Mouse (Mus musculus): ENCODE results near the gene Kcnk4. TPM values are rescaled to one million over a fixed set of nuclear protein-coding genes. Genes with fewer than 3 reads are reported as not detected.

Kcnk4 gene
- total RNA-seq, 2 experiments from 2014 or later, result 0.16 to 0.20 TPM

DNA sequence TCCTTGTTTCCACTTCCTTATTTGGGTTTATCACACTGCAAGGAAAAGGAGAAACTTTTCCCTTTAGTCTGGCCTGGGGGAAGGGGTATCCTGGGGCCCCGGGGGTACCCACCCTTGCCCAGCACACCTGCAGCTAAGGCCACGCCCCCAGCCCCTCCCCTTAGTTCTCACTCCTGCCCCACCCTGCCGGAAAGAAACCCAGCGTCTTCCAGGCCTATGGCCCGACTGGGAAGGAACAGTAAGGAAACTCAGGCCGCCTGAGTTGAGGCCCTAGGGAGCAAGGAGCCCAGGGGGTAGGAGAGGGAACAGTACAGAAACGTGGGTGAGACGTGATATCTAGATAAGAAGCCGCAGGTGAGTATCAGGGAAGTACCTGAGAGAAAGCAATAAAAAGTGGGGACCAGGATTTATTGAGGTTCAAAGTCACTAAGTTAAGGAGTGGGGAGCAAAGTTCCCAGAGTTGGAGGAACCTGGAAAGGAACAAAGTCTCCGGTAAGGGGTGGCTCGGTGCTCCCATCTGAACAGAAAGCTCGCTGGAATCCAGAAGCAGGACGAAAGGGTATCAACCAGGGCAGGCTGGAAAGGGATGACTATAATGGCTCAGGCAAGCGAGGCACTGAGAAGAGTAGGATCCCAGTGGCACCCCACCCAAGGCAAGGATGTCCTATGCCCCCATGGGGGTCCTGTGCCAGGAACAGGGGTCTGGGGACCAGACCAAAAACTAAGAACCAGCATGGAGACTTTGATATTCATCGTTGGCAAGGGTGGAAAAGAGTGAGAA lies 34.4 kb upstream of the Kcnk4 start:
- peak in 1 of 2 experiments; percentile 64 for DNase-seq

GRCm38 (mm10) chr19:6956461-6956860 lies 22.1 kb upstream of the Kcnk4 start:
- peak in 1 of 2 experiments; percentile 55 for DNase-seq

GRCm38 (mm10) chr19:6955424-6955823 lies 21.1 kb upstream of the Kcnk4 start:
- DNase-seq, result no peak

- DNase-seq, result peak; percentile 55 to 77
Measured at GRCm38 (mm10) chr19:6954046-6954445, 19.7 kb upstream of the Kcnk4 start.

GRCm38 (mm10) chr19:6952712-6953037 lies 18.4 kb upstream of the Kcnk4 start:
- DNase-seq, result peak; percentile 83 to 90

GRCm38 (mm10) chr19:6951994-6952711 lies 17.8 kb upstream of the Kcnk4 start:
- DNase-seq, result peak; percentile 91 to 94

GRCm38 (mm10) chr19:6951381-6951968 lies 17.2 kb upstream of the Kcnk4 start:
- DNase-seq, result peak; percentile 97

DNA sequence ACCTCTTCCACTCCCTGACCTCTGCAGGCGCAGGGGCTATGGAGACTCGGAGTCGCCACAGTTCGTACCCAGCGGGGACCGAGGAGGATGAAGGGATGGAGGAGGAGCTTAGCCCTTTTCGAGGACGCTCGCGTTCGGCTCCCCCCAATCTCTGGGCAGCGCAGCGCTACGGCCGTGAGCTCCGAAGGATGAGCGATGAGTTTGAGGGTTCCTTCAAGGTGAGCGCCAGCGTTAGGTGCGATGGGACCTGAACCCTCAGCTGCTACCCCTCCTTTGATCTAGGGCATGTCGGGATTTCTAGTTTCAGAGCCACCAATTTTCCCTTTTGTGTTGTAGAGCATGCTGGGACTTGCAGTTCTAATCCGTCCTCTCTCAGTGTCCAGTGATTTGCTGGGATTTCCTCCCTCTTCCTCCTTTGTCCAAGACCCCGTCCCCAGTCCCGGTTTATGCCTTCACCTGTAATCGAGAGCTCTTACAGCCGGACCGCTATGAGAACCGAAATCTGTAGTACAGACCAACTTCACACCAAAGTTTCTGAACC lies 16.4 kb upstream of the Kcnk4 start:
- peak; percentile 63 to 74 for DNase-seq

DNA sequence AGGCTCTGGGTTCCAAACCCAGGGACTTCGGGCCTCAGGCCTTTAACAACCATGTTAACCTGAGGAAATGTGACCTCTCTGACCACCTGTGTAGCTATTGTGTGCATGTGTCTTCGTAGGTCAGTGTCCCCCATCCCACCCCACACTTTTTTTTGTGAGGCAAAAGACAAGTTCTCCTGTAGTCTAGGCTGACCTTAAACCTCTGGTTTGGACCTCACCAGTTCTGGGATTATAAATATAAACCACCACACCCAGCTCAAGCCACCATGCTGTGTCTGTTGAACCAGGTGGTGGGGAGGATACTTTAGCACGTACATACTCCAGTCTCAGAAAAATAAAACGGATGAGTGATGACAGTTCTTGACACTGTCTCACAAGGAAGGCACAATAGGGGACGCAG lies 15.6 kb upstream of the Kcnk4 start:
- DNase-seq, result no peak

- DNase-seq, result no peak
Measured at GRCm38 (mm10) chr19:6949532-6949931, 15.2 kb upstream of the Kcnk4 start.

- DNase-seq, result no peak
Measured at GRCm38 (mm10) chr19:6948186-6948585, 13.9 kb upstream of the Kcnk4 start.

DNA sequence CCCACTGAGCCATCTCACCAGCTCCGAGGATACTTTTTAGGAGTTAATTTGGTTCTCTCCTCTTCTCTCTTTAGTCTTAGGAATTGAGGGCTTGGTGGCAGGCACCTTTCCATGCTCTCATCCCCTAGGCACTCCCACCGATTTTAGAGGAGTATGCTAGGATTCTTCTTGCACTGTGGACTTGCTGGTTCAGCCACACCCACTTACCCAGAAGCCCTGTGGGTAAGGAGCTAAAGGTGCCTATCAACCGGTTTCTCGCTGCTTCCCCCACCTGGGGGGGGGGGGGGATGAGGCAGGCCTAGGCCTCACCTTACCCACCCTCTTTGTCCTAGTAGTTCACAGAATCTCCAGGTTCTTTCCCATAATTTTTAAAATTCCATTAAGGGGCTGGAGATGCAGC lies 13.4 kb upstream of the Kcnk4 start:
- DNase-seq, result no peak

GRCm38 (mm10) chr19:6943709-6944108 lies 9.4 kb upstream of the Kcnk4 start:
- no peak for DNase-seq

GRCm38 (mm10) chr19:6942764-6943163 lies 8.4 kb upstream of the Kcnk4 start:
- no peak for DNase-seq

DNA sequence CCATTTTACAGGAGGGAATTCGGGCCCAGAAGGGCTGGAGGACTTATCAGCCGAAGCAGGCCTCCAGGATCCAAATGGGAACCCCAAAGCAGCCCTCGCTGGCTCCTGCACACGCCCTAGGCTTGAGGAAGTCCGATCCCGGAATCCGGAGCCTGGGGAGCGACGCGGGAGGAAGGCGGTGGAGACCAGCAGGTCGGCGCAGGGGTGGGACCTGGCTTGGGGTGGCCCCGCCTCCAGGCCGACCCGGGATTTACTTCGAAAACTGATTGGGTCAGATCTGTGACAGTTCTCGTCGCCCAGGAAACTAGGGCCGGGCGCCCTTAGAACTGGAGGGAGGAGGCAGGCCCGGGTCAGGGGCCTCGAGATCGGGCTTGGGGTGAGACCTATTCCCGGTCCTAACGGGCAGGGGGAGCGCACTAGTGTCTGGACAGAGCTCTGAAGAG lies 8.0 kb upstream of the Kcnk4 start, which contains the start of gene Gpr137:
Gene Gpr137 (minus strand): TSS at position 232 of the 443 bp plus-strand sequence.
- peak; percentile 98 for DNase-seq

DNA sequence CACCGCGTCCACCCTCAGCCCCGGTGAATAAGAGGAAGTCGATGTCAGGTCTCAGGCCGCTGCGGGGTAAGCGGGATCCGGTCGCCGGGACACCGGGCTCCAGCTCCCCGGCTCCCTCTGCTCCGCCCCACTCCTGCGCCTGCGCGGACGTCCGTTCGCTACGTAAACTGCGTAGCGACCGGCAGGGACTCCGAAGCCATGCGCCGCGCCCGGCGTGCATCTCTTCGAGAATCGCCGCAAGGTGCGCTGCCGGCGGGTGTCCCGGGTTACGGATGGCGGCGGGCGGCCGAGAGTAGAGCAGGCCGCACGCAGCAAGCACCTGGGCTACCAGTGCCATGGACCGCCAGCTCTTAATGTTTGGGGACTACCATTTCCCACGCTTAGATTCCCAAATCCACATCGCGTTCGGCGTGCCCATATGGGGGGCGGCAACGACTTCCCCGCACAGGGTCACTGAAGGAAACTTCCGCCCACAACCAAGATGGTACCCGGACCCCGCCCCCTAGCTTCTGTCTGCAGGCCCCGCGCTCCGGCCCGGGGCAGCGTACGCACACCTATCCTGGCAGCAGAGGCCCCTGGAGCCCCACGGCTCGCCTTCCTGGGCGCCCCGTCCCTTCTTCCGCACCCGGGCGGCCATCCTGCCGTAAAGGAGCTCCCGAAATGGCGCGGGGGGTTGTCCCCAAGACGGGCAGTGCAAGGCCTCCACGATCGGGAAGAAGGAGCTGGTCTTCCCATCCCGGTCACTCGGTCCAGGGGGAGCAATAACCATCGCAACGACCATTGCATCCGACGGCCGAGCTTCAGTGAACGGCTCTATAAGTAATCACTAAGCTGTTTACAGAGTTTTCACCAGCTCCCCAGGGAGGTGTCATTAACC lies 7.3 kb upstream of the Kcnk4 start, which contains the start of gene Bad:
Gene Bad (plus strand): TSS at position 490 of the 877 bp plus-strand sequence.
- peak; percentile 96 for DNase-seq

GRCm38 (mm10) chr19:6940396-6941351 lies 6.4 kb upstream of the Kcnk4 start:
- DNase-seq, result no peak

DNA sequence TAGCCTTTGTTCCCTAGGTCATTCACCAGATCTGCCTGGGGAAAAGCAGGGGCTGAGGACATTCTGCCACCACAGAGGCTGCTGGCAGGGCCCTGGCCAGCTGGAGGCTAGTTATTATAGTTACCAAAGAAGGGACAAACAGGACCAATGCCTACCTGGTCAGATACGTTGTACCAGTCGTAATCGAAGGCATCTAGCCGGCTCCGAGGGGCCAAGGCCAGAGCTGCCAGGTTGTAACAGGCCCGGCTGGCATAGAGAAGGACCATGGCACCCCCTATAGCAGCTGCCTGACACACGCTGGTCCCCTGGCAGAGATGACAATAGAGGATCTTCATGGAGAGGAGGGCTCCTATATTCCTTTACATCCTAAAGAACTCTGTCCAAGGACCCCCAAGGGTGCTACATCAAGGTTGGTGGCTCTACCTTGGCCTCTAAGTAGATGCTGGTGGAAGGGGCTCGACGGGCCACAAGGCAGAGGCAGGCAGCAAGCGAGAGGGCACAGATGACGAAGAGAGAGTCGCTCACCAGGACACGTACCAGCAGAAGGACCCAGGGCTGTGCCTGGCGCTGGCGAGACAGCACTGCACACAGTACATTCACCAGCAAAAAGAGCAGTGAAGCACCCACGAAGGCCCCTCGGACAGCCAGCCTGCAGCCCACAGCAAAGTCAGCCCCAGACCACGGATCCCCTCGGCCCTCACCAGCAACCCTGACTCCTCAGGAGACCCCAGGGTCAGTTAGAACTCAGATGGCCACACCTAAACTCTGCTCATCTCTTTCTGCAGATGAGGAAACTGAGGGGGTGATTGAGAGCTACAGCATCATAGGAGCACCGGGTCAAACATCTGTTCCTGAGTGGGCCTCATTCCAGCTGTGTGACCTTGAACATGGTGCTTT lies 5.0 kb upstream of the Kcnk4 start:
- DNase-seq, result no peak
